Mouse (Mus musculus) midbrain, embryonic 16.5 days (tissue): ENCODE results near the gene AI854703. TPM values are rescaled to one million over a fixed set of nuclear protein-coding genes. Genes with fewer than 3 reads are reported as not detected.

ENCODE experiments used
- ATAC-seq: fragments of 200-750 bp; cut with Nextera tagmentation; 2 replicates; pipeline ENCODE4 v1.8.0; 2017; ENCODE audit warnings: moderate TSS enrichment
- H3K27ac ChIP-seq: fragments of 300-500 bp; sonication (generic); 2 replicates; pipeline ENCODE4 v1.5.1; 2014; ENCODE audit warnings: mild to moderate bottlenecking, low read length, mixed read lengths
- H3K27me3 ChIP-seq: fragments of 300-500 bp; sonication (generic); 2 replicates; pipeline ENCODE4 v1.6.1; 2014; ENCODE audit warnings: low read depth, low read length, mixed read lengths; ENCODE audit not compliant: control insufficient read depth, insufficient read depth
- H3K36me3 ChIP-seq: fragments of 300-500 bp; sonication (generic); 2 replicates; pipeline ENCODE4 v1.6.1; 2014; ENCODE audit warnings: mild to moderate bottlenecking, low read length, moderate library complexity, mixed read lengths; ENCODE audit not compliant: control insufficient read depth, insufficient read depth
- H3K4me1 ChIP-seq: fragments of 300-500 bp; sonication (generic); 2 replicates; pipeline ENCODE4 v1.6.1; 2014; ENCODE audit warnings: mild to moderate bottlenecking, low read length, mixed read lengths; ENCODE audit not compliant: control insufficient read depth, insufficient read depth
- H3K4me2 ChIP-seq: fragments of 300-500 bp; sonication (generic); 2 replicates; pipeline ENCODE4 v1.6.1; 2014; ENCODE audit warnings: mild to moderate bottlenecking, low read length, mixed read lengths
- H3K4me3 ChIP-seq: fragments of 300-500 bp; sonication (generic); 2 replicates; pipeline ENCODE4 v1.5.1; 2014; ENCODE audit warnings: low read depth, mild to moderate bottlenecking, low read length, moderate library complexity, mixed read lengths
- H3K9ac ChIP-seq: fragments of 300-500 bp; sonication (generic); 2 replicates; pipeline ENCODE4 v1.6.1; 2014; ENCODE audit warnings: low read depth, low read length, mixed read lengths
- H3K9me3 ChIP-seq: fragments of 300-500 bp; sonication (generic); replicated peaks from 2 replicates; pipeline ENCODE4 v1.6.1; 2014; ENCODE audit warnings: mild to moderate bottlenecking, low read length, mixed read lengths; ENCODE audit not compliant: control insufficient read depth, poor library complexity, severe bottlenecking
- WGBS: fragments of 180-500 bp; shearing (Covaris S2); extraction: QIAGEN DNeasy Blood & Tissue Kit; methylation state at CpG from one replicate; pipeline ENCODE4 v1.1.7; 2014; 5-methylcytosine and 5-hydroxymethylcytosine counted together
- polyA plus RNA-seq: library from polyadenylated mRNA; unstranded; fragments of >200 nt; fragmentation: Nextera tagmentation; extraction: Ambion mirVana; gene quantifications from 2 replicates; pipeline ENCODE4 v1.2.1, GENCODE M21; 2015

Gene AI854703
- polyA plus RNA-seq, 1 experiment from 2014 or later: 27.4 TPM

DNA sequence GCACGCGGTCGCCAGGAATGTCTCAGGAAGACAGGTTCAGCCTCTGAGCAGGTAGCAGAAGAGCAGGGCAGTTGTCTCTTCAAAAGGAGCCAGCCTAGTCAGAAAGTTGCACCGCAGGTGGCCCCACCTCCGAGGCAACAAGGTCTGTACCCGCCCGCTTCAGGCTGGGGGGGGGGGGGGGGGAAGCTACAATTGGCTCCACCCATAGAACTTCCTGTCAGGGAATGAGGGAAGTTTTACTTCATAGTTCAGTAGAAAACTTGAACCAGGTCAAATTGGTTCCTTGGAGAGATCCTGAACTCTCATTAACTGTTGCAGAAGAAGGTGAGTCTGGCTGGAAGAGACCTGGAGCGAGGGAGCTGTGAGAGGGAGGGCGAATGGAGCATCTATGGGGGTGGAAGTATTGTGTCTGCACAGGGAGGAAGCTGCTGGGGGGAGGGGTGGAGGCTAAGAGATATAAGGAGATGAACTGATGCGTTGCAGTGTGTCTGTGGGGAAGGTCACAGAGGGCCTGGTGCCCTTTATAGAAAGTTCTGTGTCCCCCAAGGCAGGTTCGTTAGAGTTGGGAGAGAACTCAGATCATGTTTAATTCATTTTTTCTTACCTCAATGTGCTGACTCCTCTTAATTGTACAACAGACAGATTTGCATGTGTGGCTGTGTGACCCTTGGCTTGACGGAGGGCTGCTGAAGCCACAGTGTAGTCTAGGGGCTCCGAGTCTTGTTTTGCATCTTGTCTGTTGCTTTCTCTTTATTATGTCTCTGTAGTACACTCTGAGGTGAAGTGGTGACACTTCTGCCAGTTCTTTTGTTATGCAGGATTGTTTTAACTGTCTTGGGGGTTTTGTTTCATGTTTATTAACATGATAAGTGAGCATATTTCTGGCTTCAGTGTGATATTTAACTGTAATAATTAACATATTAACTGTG lies 49.6 kb downstream of the AI854703 start, which contains the start of gene Gimap9:
Gimap9 (plus strand) TSS at position 199 of the 929 bp plus-strand sequence.
- no peak within 1 kb of the TSS for H3K9ac ChIP-seq
- no peak for ATAC-seq
- H3K4me3 ChIP-seq: no peak within 1 kb of the TSS
- no peaks in the 10 kb centered on the region for H3K27me3 ChIP-seq
- peak within 1 kb of the TSS; percentile 37 for H3K4me2 ChIP-seq
- H3K9me3 ChIP-seq: no peaks in the 10 kb centered on the region
- no peaks in the 10 kb centered on the region for H3K36me3 ChIP-seq
- WGBS: 24% methylated on average over 11 of the region's 13 CpGs
- no peak within 1 kb of the TSS for H3K27ac ChIP-seq
- peaks cover 5% of the 10 kb centered on the region for H3K4me1 ChIP-seq

GRCm38 (mm10) chr6:48676860-48677415 lies 50.4 kb downstream of the AI854703 start:
- H3K36me3 ChIP-seq: no peaks in the 10 kb centered on the region
- H3K27me3 ChIP-seq: no peaks in the 10 kb centered on the region
- no peak overlapping the region for H3K4me2 ChIP-seq
- H3K9ac ChIP-seq: no peak overlapping the region
- H3K9me3 ChIP-seq: no peaks in the 10 kb centered on the region
- WGBS: 81% methylated on average over 5 of the region's 5 CpGs
- peaks cover 5% of the 10 kb centered on the region for H3K4me1 ChIP-seq
- no peak overlapping the region for H3K27ac ChIP-seq
- no peak overlapping the region for H3K4me3 ChIP-seq
- ATAC-seq: no peak

DNA sequence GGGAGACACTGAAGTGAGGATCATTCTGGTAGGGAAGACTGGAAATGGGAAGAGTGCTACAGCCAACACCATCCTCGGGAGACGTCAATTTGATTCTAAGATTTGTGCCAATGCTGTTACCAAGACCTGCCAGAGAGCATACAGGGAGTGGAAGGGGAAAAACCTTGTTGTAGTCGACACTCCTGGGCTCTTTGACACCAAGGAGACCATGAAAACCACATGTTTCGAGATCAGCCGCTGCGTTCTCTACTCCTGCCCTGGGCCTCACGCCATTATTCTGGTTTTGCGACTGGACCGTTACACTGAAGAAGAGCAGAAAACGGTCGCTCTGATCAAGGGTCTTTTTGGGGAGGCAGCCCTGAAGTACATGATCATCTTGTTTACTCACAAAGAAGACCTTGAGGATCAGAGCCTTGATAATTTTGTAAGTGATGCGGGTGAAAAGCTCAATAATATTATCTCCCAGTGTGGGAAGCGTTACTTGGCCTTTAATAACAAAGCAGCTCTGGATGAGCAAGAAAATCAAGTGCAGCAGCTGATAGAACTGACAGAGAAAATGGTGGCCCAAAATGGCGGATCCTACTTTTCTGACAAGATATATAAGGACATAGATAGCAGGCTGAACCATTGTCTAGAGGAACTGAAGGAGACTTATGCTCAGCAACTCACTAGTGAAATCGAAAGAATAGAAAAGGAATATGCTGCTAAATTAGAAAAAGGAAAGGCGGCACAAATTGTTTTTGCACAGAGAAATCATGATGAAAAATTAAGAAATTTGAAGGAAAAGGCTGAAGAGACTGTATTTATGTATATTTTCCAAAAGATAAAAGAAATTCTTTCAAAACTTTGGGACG lies 51.2 kb downstream of the AI854703 start:
- WGBS: 96% methylated on average over 17 of the region's 17 CpGs
- H3K4me3 ChIP-seq: no peak overlapping the region
- H3K9ac ChIP-seq: no peak overlapping the region
- H3K36me3 ChIP-seq: no peaks in the 10 kb centered on the region
- no peaks in the 10 kb centered on the region for H3K27me3 ChIP-seq
- no peaks in the 10 kb centered on the region for H3K9me3 ChIP-seq
- H3K27ac ChIP-seq: no peak overlapping the region
- H3K4me1 ChIP-seq: peaks cover 5% of the 10 kb centered on the region
- ATAC-seq: no peak
- no peak overlapping the region for H3K4me2 ChIP-seq

GRCm38 (mm10) chr6:48678391-48678790 lies 51.8 kb downstream of the AI854703 start:
- H3K9me3 ChIP-seq: no peaks in the 10 kb centered on the region
- no peak overlapping the region for H3K4me3 ChIP-seq
- H3K27ac ChIP-seq: no peak overlapping the region
- no peak for ATAC-seq
- no peaks in the 10 kb centered on the region for H3K27me3 ChIP-seq
- H3K4me2 ChIP-seq: no peak overlapping the region
- 92% methylated on average over 4 of the region's 4 CpGs for WGBS
- no peaks in the 10 kb centered on the region for H3K36me3 ChIP-seq
- H3K4me1 ChIP-seq: peaks cover 5% of the 10 kb centered on the region
- H3K9ac ChIP-seq: no peak overlapping the region

- no peak overlapping the region for H3K4me3 ChIP-seq
- H3K4me1 ChIP-seq: peaks cover 5% of the 10 kb centered on the region
- no peak overlapping the region for H3K27ac ChIP-seq
- ATAC-seq: no peak
- H3K9me3 ChIP-seq: no peaks in the 10 kb centered on the region
- no peaks in the 10 kb centered on the region for H3K36me3 ChIP-seq
- no peak overlapping the region for H3K4me2 ChIP-seq
- WGBS: 88% methylated on average over 6 of the region's 6 CpGs
- no peak overlapping the region for H3K9ac ChIP-seq
- no peaks in the 10 kb centered on the region for H3K27me3 ChIP-seq
These were observed 53.1 kb downstream of the AI854703 start for GRCm38 (mm10) chr6:48679701-48680100.

DNA sequence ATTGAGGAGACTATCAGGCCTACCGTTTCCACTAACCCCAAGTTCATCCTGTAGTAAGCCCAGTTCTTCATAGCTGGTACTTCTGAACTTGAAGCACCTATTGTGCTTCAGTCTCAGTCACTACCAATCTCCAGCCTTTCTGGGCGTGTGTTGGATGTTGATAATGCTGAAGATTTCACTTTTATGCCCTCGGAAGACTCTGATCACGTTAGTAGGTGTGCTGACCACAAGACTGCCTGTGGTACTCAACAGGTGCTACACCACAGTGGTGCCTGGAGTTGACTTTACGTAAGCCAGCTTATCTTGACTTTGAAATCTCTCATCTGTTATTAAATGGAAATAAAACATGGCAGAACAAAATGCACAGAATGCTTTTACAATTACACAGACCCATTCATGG lies 53.9 kb downstream of the AI854703 start:
- Histone ChIP-seq H3K4me3 (no peak overlapping the region), H3K9ac (no peak overlapping the region), H3K4me2 (no peak overlapping the region), H3K4me1 (peaks cover 5% of the 10 kb centered on the region), H3K27ac (no peak overlapping the region), H3K27me3 (no peaks in the 10 kb centered on the region), H3K9me3 (no peaks in the 10 kb centered on the region), H3K36me3 (no peaks in the 10 kb centered on the region)
- WGBS: 83% methylated on average over 5 of the region's 5 CpGs
- no peak for ATAC-seq

- 80% methylated on average over 3 of the region's 3 CpGs for WGBS
These were observed 55.0 kb downstream of the AI854703 start for GRCm38 (mm10) chr6:48681472-48682090.

DNA sequence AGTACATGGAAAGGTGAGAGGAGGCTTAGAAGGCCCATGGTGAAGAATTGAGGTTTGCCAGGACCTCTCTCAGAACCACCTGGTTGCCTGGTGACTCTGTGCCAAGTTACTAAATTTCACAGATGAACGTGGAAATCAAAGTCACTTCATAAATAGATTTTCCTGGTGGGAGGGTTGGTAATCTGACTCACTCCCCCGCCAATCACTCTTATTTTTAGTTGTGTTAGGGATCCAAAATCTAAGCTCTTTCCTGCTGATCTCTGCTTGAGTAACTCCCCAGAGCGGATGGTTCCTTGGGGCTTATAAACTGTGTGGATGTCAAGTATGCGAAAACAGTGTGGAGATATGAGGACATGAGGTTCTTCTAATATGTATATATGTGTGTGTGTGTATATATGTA lies 55.7 kb downstream of the AI854703 start:
- Histone ChIP-seq H3K9ac (no peak overlapping the region), H3K27ac (no peak overlapping the region), H3K4me3 (no peak overlapping the region), H3K9me3 (no peaks in the 10 kb centered on the region), H3K36me3 (no peaks in the 10 kb centered on the region), H3K4me1 (no peaks in the 10 kb centered on the region), H3K4me2 (no peak overlapping the region), H3K27me3 (no peaks in the 10 kb centered on the region)
- ATAC-seq: no peak
- WGBS: 72% methylated on average over 4 of the region's 4 CpGs

More at GRCm38 (mm10) chr6:48681472-48682090, 55.0 kb downstream of the AI854703 start:
- H3K4me2 ChIP-seq: no peak overlapping the region
- no peaks in the 10 kb centered on the region for H3K36me3 ChIP-seq
- H3K27ac ChIP-seq: no peak overlapping the region
- no peak overlapping the region for H3K4me3 ChIP-seq
- H3K9ac ChIP-seq: no peak overlapping the region
- no peaks in the 10 kb centered on the region for H3K27me3 ChIP-seq
- no peaks in the 10 kb centered on the region for H3K9me3 ChIP-seq
- H3K4me1 ChIP-seq: no peaks in the 10 kb centered on the region
- ATAC-seq: no peak
